Mouse (Mus musculus) liver, embryonic 14.5 days (tissue): ENCODE measurements around the gene Bptf. TPM values are rescaled to one million over a fixed set of nuclear protein-coding genes. Genes with fewer than 3 reads are reported as not detected.

Experiments used
- ATAC-seq: fragments of 200-750 bp; cut with Nextera tagmentation; 2 replicates; pipeline ENCODE4 v1.8.0; 2017; ENCODE audit warnings: moderate number of reproducible peaks, mild to moderate bottlenecking, moderate library complexity; ENCODE audit not compliant: insufficient read depth
- DNase-seq, 3 experiments: peaks; one replicate each; pipeline ENCODE4 v3.0.0-alpha.2; 2012 to 2013; ENCODE audit warnings: low read depth in 3 of 3, low spot score in 3 of 3
- H3K27ac ChIP-seq: fragments of 300-500 bp; sonication (generic); 2 replicates; pipeline ENCODE4 v1.5.1; 2014; ENCODE audit warnings: moderate library complexity, mild to moderate bottlenecking, control low read depth, inconsistent platforms
- H3K27me3 ChIP-seq: fragments of 300-500 bp; sonication (generic); 2 replicates; pipeline ENCODE4 v1.6.1; 2014; ENCODE audit warnings: mild to moderate bottlenecking, low read length, moderate library complexity; ENCODE audit not compliant: control insufficient read depth, insufficient read depth
- H3K36me3 ChIP-seq: fragments of 300-500 bp; sonication (generic); replicated peaks from 2 replicates; pipeline ENCODE4 v1.6.1; 2014; ENCODE audit warnings: low read depth; ENCODE audit not compliant: control insufficient read depth, insufficient read depth
- H3K4me1 ChIP-seq, 2 experiments: fragments of 200-500 bp in 1 of 2; fragments of 300-500 bp in 1 of 2; sonication (generic) in 1 of 2; replicated peaks; 2 replicates each; pipeline ENCODE4 v1.6.1; 2012 to 2014; ENCODE audit warnings: antibody characterized with exemption in 1 of 2, inconsistent platforms in 1 of 2, low read length in 1 of 2; ENCODE audit not compliant: control insufficient read depth in 2 of 2, insufficient read depth in 2 of 2
- H3K4me2 ChIP-seq: fragments of 300-500 bp; sonication (generic); 2 replicates; pipeline ENCODE4 v1.6.1; 2014; ENCODE audit warnings: low read depth, mild to moderate bottlenecking, control low read depth, moderate library complexity
- H3K4me3 ChIP-seq, 2 experiments: fragments of 200-500 bp in 1 of 2; fragments of 300-500 bp in 1 of 2; sonication (generic) in 1 of 2; 2 replicates each; pipeline ENCODE4 v1.5.1; 2012 to 2014; ENCODE audit warnings: low read depth in 2 of 2, low read length in 2 of 2, mild to moderate bottlenecking in 2 of 2, control low read depth in 1 of 2, inconsistent platforms in 1 of 2, moderate library complexity in 1 of 2; ENCODE audit not compliant: insufficient read depth in 1 of 2
- H3K9ac ChIP-seq: fragments of 300-500 bp; sonication (generic); replicated peaks from 2 replicates; pipeline ENCODE4 v1.6.1; 2014; ENCODE audit warnings: mild to moderate bottlenecking, control low read depth, moderate library complexity
- H3K9me3 ChIP-seq: fragments of 300-500 bp; sonication (generic); 2 replicates; pipeline ENCODE4 v1.6.1; 2016; ENCODE audit warnings: low read length, mixed read lengths; ENCODE audit not compliant: control insufficient read depth
- CTCF ChIP-seq: IDR thresholded peaks from 2 replicates; pipeline ENCODE4 v1.5.1; 2016; ENCODE audit warnings: antibody characterized with exemption, low read depth, control low read depth
- EP300 ChIP-seq: IDR thresholded peaks from 2 replicates; pipeline ENCODE4 v1.6.1; 2016; ENCODE audit warnings: antibody characterized with exemption, low read depth
- WGBS: fragments of 180-500 bp; shearing (Covaris S2); extraction: QIAGEN DNeasy Blood & Tissue Kit; methylation state at CpG from one replicate; pipeline ENCODE4 v1.1.7; 2014; ENCODE audit not compliant: insufficient replicate concordance; 5-methylcytosine and 5-hydroxymethylcytosine counted together
- polyA plus RNA-seq, 2 experiments: library from polyadenylated mRNA; depleted of rRNA in 1 of 2; stranded (reverse) in 1 of 2; unstranded in 1 of 2; fragments of >200 nt; fragmentation: Nextera tagmentation in 1 of 2; extraction: Ambion mirVana in 1 of 2; gene quantifications; 2 replicates each; pipeline versions ENCODE4 v1.2.1 to v1.2.3; 2012 to 2014

Gene Bptf
- polyA plus RNA-seq, 2 experiments: 7.5 to 10.3 TPM

DNA sequence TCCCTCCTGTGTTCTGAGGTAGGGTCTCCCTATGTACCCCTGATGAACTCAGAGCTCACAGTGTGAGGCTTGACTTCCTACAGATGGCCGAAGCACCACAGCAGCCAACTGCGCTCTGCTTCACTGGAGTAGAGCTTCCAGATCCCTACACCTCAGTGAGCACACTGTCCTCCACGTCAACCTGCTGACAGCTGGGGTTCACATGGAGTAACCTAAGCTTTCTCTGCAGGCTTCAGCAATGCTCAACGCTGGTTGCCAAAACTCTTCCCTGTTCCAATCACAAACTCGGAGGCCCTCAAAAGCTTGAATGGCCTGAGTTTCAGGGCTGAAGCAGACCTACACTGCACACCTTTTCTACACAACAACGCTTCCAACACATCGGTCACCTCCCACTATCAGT, 38.1 kb downstream of the Bptf start:
- Histone ChIP-seq H3K27me3 (no peaks in the 10 kb centered on the region), H3K36me3 (peaks cover 7% of the 10 kb centered on the region), H3K27ac (no peak overlapping the region; the same call in 1 of the 2 replicates), H3K9ac (no peak overlapping the region), H3K4me1 (peaks cover 5 to 8% of the 10 kb centered on the region in 2 experiments; a peak in 3 of 4 replicates), H3K4me2 (no peak overlapping the region), H3K9me3 (no peaks in the 10 kb centered on the region), H3K4me3 (no peak overlapping the region)
- WGBS: 79% methylated on average over 7 of the region's 7 CpGs
- no peak for TF ChIP-seq EP300
- no peak for TF ChIP-seq CTCF
- ATAC-seq (no peak), DNase-seq (no peak)

DNA sequence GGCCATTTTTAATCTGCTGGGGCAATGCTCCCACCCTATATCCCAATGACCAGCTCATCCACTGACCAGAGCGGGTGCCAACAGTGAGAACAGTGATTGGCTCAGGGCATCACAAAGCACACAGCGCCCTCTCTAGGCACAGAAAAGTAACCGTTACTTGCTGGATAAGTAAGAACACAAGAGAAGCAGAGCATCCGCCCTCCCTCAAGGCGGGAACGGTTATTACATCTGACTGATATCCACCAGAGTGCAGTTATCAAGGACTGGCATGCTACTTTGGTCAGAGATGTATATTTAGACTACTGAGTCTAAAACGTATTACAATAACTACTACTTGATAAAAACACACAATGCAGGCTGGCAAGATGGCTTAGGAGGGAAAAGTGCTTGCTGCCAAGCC, 39.3 kb downstream of the Bptf start:
- Histone ChIP-seq H3K27me3 (no peaks in the 10 kb centered on the region), H3K9ac (no peak overlapping the region), H3K4me2 (no peak overlapping the region), H3K27ac (peak overlapping the region; percentile 51), H3K36me3 (peaks cover 4% of the 10 kb centered on the region), H3K4me1 (peaks cover 5 to 8% of the 10 kb centered on the region in 2 experiments; a peak in 3 of 4 replicates), H3K9me3 (no peaks in the 10 kb centered on the region), H3K4me3 (no peak overlapping the region)
- WGBS: 33% methylated on average over 7 of the region's 7 CpGs
- DNase-seq (peak; percentile 54 to 60 (median 59)), ATAC-seq (peak; percentile 89)
- TF ChIP-seq EP300 (peak; percentile 84), CTCF (peak; percentile 74)

DNA sequence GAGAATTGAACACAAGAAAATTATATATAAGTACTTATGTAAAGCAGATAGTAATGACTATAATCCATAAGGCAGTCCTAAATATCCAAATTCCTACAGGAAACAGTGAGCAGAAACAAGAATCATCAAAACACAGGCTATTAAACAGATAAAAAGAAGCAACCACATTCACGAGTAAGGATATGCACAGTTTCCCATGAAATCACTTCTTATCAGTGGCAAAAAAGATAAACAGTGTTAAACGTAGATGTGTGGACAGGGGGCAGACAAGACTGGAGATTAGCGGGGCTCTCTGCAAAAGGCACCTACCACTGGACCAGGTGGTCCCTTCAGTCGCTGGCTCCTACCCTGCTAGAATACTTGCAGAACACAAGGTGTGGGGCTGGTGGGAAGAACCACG, 46.1 kb downstream of the Bptf start:
- peaks cover 12% of the 10 kb centered on the region for H3K36me3 ChIP-seq
- DNase-seq (no peak), ATAC-seq (no peak)
- no peak overlapping the region for H3K9ac ChIP-seq
- no peak overlapping the region for H3K4me3 ChIP-seq
- no peaks in the 10 kb centered on the region for H3K9me3 ChIP-seq
- H3K4me2 ChIP-seq: no peak overlapping the region
- H3K27ac ChIP-seq: no peak overlapping the region
- no peak for TF ChIP-seq CTCF
- TF ChIP-seq EP300: no peak
- no peaks in the 10 kb centered on the region; a peak in 1 of 4 replicates for H3K4me1 ChIP-seq
- no peaks in the 10 kb centered on the region for H3K27me3 ChIP-seq
- WGBS: 38% methylated on average over 5 of the region's 5 CpGs

DNA sequence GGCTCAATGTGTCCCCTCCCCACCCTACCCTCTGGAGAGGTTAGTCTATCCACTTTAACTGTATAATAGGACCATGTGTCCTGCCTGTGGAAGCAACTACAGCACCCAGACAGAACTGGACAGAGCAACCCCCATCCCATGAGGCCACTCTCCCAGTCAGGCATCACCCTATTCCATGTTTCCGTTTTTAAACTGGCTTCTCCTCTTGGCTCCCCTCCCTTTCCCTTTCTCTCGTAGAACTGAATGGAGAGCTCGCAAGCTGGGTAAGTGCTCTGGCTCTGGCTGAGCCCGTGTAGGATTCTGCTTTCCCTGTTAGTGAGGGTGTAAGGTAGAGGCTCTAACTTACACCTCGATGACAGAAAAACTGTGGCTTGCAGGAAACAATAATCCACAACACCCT, 48.4 kb downstream of the Bptf start:
- Histone ChIP-seq H3K4me1 (no peaks in the 10 kb centered on the region; a peak in 1 of 4 replicates), H3K27ac (no peak overlapping the region), H3K9me3 (no peaks in the 10 kb centered on the region), H3K9ac (no peak overlapping the region), H3K4me3 (no peak overlapping the region), H3K4me2 (no peak overlapping the region), H3K36me3 (peaks cover 20% of the 10 kb centered on the region), H3K27me3 (no peaks in the 10 kb centered on the region)
- TF ChIP-seq EP300 (no peak), CTCF (no peak)
- DNase-seq (no peak), ATAC-seq (no peak)
- WGBS: 79% methylated on average over 5 of the region's 5 CpGs

DNA sequence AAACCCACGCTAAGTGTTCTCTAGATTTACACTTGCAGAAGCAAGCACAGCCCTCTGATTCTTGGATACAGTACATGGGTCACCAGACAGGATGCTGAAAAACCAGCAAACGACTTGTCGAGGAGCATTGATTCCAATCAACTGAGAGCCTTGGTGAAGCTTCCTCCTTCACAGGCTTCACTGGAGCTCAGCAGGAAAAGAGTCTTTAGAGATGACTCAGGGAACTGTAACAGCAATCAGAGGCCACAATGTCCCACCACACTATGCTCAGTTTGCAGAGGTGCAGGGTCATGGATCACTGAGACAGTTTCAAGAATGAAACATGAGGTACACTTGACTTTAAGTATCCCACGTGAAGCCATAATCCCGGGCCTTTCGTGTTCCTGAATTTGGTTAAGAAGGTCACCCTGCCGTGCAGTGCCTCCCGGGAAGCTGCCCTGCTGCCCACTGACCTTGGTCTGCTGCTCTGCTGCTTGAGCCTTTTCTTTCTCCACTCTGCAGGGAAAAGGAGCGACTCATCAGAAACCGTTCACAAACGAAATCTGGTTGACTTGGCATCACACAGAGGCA, 66.6 kb downstream of the Bptf start:
- Histone ChIP-seq H3K4me3 (no peak overlapping the region), H3K4me2 (no peak overlapping the region), H3K27me3 (no peaks in the 10 kb centered on the region), H3K36me3 (peaks cover 36% of the 10 kb centered on the region), H3K27ac (no peak overlapping the region), H3K9ac (no peak overlapping the region), H3K9me3 (no peaks in the 10 kb centered on the region), H3K4me1 (no peaks in the 10 kb centered on the region)
- WGBS: 82% methylated on average over 11 of the region's 11 CpGs
- ATAC-seq (no peak), DNase-seq (no peak)
- TF ChIP-seq CTCF (no peak), EP300 (no peak)
